Mouse (Mus musculus) lung, postnatal 10 days (tissue): Measurements from ENCODE around the gene Nt5c2.
A peak's percentile ranks its signal among the peaks of the same experiment; 100 is the strongest.

ENCODE experiments used
- DNase-seq: peaks from one replicate; pipeline ENCODE4 v3.0.0; 2021

Gene Nt5c2

GRCm38 (mm10) chr19:46875790-46876189 lies 139.2 kb downstream of the Nt5c2 start:
- peak; percentile 90 for DNase-seq

GRCm38 (mm10) chr19:46873924-46874323 lies 141.0 kb downstream of the Nt5c2 start:
- no peak for DNase-seq

GRCm38 (mm10) chr19:46871651-46872050 lies 143.3 kb downstream of the Nt5c2 start:
- DNase-seq = no peak

GRCm38 (mm10) chr19:46871096-46871495 lies 143.9 kb downstream of the Nt5c2 start:
- no peak for DNase-seq

- DNase-seq = peak; percentile 89
Observed at GRCm38 (mm10) chr19:46869526-46869925, 145.4 kb downstream of the Nt5c2 start.

GRCm38 (mm10) chr19:46869049-46869448 lies 145.9 kb downstream of the Nt5c2 start:
- peak; percentile 29 for DNase-seq

- DNase-seq = no peak
Observed at GRCm38 (mm10) chr19:46865381-46865780, 149.6 kb downstream of the Nt5c2 start.

GRCm38 (mm10) chr19:46864731-46865331 lies 150.1 kb downstream of the Nt5c2 start:
- DNase-seq = no peak

GRCm38 (mm10) chr19:46864079-46864478 lies 150.9 kb downstream of the Nt5c2 start:
- no peak for DNase-seq

GRCm38 (mm10) chr19:46863236-46863927 lies 151.6 kb downstream of the Nt5c2 start:
- DNase-seq = no peak

GRCm38 (mm10) chr19:46862556-46862955 lies 152.4 kb downstream of the Nt5c2 start:
- no peak for DNase-seq

- DNase-seq = no peak
Observed at GRCm38 (mm10) chr19:46858200-46858599, 156.8 kb downstream of the Nt5c2 start.

GRCm38 (mm10) chr19:46857277-46857989 lies 157.5 kb downstream of the Nt5c2 start:
- no peak for DNase-seq

GRCm38 (mm10) chr19:46856780-46857179 lies 158.2 kb downstream of the Nt5c2 start:
- no peak for DNase-seq

GRCm38 (mm10) chr19:46856232-46856631 lies 158.7 kb downstream of the Nt5c2 start:
- DNase-seq = no peak

- DNase-seq = no peak
Observed at GRCm38 (mm10) chr19:46849443-46849997, 165.4 kb downstream of the Nt5c2 start.

GRCm38 (mm10) chr19:46848381-46849268 lies 166.3 kb downstream of the Nt5c2 start:
- DNase-seq = peak; percentile 29

- peak; percentile 22 for DNase-seq
Observed at GRCm38 (mm10) chr19:46846459-46846858, 168.5 kb downstream of the Nt5c2 start.

GRCm38 (mm10) chr19:46846056-46846455 lies 168.9 kb downstream of the Nt5c2 start:
- no peak for DNase-seq

GRCm38 (mm10) chr19:46843030-46843429 lies 171.9 kb downstream of the Nt5c2 start:
- DNase-seq = peak; percentile 29

GRCm38 (mm10) chr19:46841016-46841415 lies 173.9 kb downstream of the Nt5c2 start:
- DNase-seq = no peak

- no peak for DNase-seq
Observed at GRCm38 (mm10) chr19:46837290-46838079, 177.5 kb downstream of the Nt5c2 start.
